Mouse (Mus musculus): ENCODE data around the gene Rhot1.

DNA sequence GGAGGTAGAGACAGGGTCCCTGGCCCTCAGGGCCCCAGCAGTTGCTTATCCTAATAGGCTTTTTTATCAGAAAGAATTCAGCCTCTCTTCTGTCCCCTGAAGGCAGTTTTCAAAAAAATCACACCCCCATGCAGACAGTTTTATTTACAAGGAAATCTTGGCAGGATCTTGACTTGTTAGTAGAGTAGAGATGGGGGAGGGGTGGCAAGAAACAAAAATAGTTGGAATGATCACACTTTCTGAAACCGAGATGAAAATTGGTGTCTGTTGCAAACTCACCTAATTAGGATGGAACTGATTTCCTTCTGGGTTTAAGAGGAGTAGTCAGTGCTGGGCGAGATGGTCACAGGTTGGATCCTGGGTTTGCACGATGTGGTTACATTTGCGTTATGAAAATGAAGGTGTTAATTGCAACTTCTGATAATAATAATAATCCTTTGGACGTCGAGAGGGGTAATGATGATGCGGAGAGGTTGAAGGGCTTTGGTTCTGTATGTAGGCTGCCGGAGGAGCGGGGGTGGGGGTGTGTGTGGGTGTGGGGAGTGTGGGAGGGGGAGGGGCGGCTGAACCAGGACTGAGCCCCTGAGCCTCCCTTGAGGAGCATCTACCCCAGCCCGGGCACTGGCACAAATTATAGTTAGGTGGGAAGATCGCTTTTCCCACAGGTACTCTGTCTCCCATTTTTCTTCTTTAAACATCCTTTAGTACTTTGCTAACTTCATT, 90.9 kb downstream of the Rhot1 start:
- TF ChIP-seq GATA1 (IDR thresholded peaks at IDR 0.05; ENCODE audit: low read length), result no peak
- no peak for TF ChIP-seq TAL1 (IDR thresholded peaks at IDR 0.05; ENCODE audit: low read length)

Measured in erythroblast, embryonic 14.5 days (primary cell).